Mouse (Mus musculus) intestine, embryonic 15.5 days (tissue): ENCODE measurements around the gene Epb41l4b. TPM values are rescaled to one million over a fixed set of nuclear protein-coding genes. Genes with fewer than 3 reads are reported as not detected.

Source experiments
- ATAC-seq: fragments of 200-750 bp; cut with Nextera tagmentation; 2 replicates; pipeline ENCODE4 v1.8.0; 2017; ENCODE audit warnings: moderate TSS enrichment, moderate library complexity
- H3K27ac ChIP-seq: fragments of 300-500 bp; sonication (generic); 2 replicates; pipeline ENCODE4 v1.5.1; 2015; ENCODE audit warnings: mild to moderate bottlenecking, inconsistent platforms
- H3K27me3 ChIP-seq: fragments of 300-500 bp; sonication (generic); replicated peaks from 2 replicates; pipeline ENCODE4 v1.6.1; 2015; ENCODE audit warnings: inconsistent platforms
- H3K36me3 ChIP-seq: fragments of 300-500 bp; sonication (generic); 2 replicates; pipeline ENCODE4 v1.6.1; 2015; ENCODE audit warnings: inconsistent platforms
- H3K4me1 ChIP-seq: fragments of 300-500 bp; sonication (generic); replicated peaks from 2 replicates; pipeline ENCODE4 v1.6.1; 2015; ENCODE audit warnings: inconsistent platforms
- H3K4me2 ChIP-seq: fragments of 300-500 bp; sonication (generic); replicated peaks from 2 replicates; pipeline ENCODE4 v1.6.1; 2015; ENCODE audit warnings: mild to moderate bottlenecking, inconsistent platforms
- H3K4me3 ChIP-seq: fragments of 300-500 bp; sonication (generic); replicated peaks from 2 replicates; pipeline ENCODE4 v1.5.1; 2015; ENCODE audit warnings: inconsistent platforms
- H3K9ac ChIP-seq: fragments of 300-500 bp; sonication (generic); 2 replicates; pipeline ENCODE4 v1.6.1; 2015; ENCODE audit warnings: inconsistent platforms
- H3K9me3 ChIP-seq: fragments of 300-500 bp; sonication (generic); 2 replicates; pipeline ENCODE4 v1.6.1; 2016; ENCODE audit warnings: inconsistent platforms
- WGBS: fragments of 180-500 bp; shearing (Covaris S2); methylation state at CpG from one replicate; pipeline ENCODE4 v1.1.7; 2015; 5-methylcytosine and 5-hydroxymethylcytosine counted together
- polyA plus RNA-seq: library from polyadenylated mRNA; unstranded; fragments of >200 nt; fragmentation: Nextera tagmentation; extraction: Ambion mirVana; gene quantifications from 2 replicates; pipeline ENCODE4 v1.2.1, GENCODE M21; 2015

The Epb41l4b gene
- polyA plus RNA-seq, 1 experiment from 2014 or later: 22.2 TPM

DNA sequence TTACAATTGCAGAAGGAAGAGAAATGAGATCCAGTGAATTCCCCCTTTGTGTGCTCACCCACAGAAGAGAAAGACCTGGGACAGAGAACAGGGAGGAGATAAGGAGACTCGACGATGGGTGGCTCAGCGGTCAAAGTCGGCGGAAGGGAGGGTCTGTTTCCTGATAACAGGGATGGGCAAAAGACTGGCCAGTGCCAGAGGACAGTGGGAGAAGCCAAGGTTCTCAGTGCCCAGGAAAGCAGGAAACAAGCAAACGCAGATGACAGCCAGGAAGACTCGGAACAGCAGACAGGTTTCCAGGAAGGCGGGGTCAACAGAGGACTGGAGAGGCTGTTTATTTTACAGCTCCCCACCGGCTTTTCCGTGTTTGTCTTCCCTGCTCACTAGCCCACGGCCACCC lies 20.2 kb downstream of the Epb41l4b start:
- peaks cover 28% of the 10 kb centered on the region; the same call in 1 of the 2 replicates for H3K4me1 ChIP-seq
- H3K27me3 ChIP-seq: no peaks in the 10 kb centered on the region
- H3K4me2 ChIP-seq: peak overlapping the region; percentile 41
- peak; percentile 68 for ATAC-seq
- peak overlapping the region; percentile 83 for H3K27ac ChIP-seq
- no peaks in the 10 kb centered on the region for H3K36me3 ChIP-seq
- no peak overlapping the region for H3K4me3 ChIP-seq
- H3K9ac ChIP-seq: no peak overlapping the region
- WGBS: 16% methylated on average over 11 of the region's 11 CpGs
- H3K9me3 ChIP-seq: no peaks in the 10 kb centered on the region

DNA sequence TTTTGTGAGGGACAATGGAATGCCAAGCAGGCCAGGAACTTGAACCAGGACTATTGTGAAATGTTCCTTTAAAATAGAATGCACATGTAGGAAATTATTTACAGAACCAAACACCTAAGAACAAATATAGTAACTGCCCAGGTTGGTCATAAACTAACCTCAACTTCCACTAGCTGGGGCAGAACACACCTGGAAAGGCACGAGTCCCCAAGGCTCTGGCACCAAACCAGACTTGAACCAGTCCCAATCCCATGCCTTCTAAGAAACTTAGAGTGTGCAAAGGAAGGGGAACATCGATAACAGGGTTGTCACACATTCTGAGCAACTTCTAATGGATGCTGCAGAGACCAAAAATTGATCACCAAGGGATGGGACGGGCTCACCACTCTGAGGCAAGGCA lies 21.1 kb downstream of the Epb41l4b start:
- 76% methylated on average over 3 of the region's 3 CpGs for WGBS
- ATAC-seq: no peak
- Histone ChIP-seq H3K27me3 (no peaks in the 10 kb centered on the region), H3K4me3 (no peak overlapping the region), H3K4me2 (peak overlapping the region; percentile 41; the same call in 1 of the 2 replicates), H3K4me1 (peaks cover 28% of the 10 kb centered on the region; the same call in 1 of the 2 replicates), H3K36me3 (no peaks in the 10 kb centered on the region), H3K9ac (no peak overlapping the region), H3K27ac (peak overlapping the region; percentile 83; the same call in 1 of the 2 replicates), H3K9me3 (no peaks in the 10 kb centered on the region)

DNA sequence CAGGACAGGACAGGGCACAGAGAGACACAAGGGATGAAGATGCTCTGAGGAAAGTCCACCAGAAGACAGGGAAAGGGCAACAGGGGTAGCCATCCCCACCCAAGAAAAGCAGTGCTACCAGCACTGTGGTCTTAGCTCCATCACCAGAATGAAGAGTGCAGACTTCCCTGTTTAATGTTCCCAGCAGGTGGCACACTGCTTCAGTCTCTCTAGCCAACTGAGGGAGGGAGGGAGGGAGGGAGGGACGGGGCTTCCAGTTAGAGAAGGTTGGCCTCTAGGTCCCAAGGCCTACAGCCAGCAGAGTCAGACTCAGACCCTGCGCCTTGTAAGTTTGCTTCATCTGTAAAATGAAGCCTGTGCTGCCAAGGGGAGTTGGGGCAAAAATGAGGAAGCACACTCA lies 22.7 kb downstream of the Epb41l4b start:
- peak; percentile 43 for ATAC-seq
- no peaks in the 10 kb centered on the region for H3K36me3 ChIP-seq
- H3K27ac ChIP-seq: no peak overlapping the region
- no peak overlapping the region for H3K4me3 ChIP-seq
- H3K9ac ChIP-seq: no peak overlapping the region
- peaks cover 22% of the 10 kb centered on the region for H3K4me1 ChIP-seq
- WGBS: 47% methylated on average over 2 of the region's 2 CpGs
- no peaks in the 10 kb centered on the region for H3K27me3 ChIP-seq
- no peaks in the 10 kb centered on the region for H3K9me3 ChIP-seq
- no peak overlapping the region for H3K4me2 ChIP-seq

DNA sequence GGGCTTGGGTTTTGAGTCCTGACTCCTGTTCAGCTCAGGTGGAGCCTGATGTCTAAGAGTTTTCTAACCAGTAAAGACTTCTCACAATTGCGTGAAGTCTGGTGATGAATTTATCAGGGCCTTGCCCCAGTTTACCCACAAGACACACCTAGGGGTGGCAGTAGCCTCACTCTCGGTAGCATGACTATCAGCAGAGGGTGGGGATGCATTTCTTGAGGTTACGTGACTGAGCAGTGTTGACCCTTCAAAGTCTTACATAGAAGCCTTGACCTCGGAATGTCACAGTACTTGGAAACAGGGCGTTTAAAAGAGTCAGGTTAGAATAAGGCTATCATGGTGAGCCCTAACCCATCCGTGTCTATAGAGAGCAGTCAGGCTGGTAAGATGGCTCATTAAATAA lies 23.3 kb downstream of the Epb41l4b start:
- H3K36me3 ChIP-seq: no peaks in the 10 kb centered on the region
- peaks cover 24% of the 10 kb centered on the region for H3K4me1 ChIP-seq
- H3K9ac ChIP-seq: no peak overlapping the region
- no peak overlapping the region for H3K4me2 ChIP-seq
- H3K27ac ChIP-seq: no peak overlapping the region
- no peaks in the 10 kb centered on the region for H3K9me3 ChIP-seq
- 79% methylated on average over 6 of the region's 6 CpGs for WGBS
- H3K4me3 ChIP-seq: no peak overlapping the region
- no peak for ATAC-seq
- no peaks in the 10 kb centered on the region for H3K27me3 ChIP-seq

DNA sequence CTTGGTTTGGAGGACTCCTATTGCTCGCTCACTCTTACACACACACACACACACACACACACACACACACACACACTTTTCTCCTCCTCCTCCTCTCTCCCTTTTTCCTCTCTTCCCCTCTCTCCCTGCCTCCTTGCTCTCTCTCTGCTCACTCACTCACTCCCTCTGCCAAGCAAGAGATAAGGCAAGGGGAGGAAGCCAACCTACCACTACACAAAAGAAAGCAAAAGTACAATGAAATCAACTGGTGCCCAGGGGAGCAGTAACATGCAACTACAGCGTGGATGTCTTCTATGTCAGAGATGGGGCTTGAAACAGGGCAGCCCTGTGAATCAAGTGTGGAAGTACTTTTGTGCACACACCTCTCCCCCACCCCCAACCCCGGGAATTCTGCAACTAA lies 24.4 kb downstream of the Epb41l4b start:
- H3K4me2 ChIP-seq: no peak overlapping the region
- no peak overlapping the region for H3K27ac ChIP-seq
- no peak overlapping the region for H3K4me3 ChIP-seq
- ATAC-seq: no peak
- H3K4me1 ChIP-seq: peaks cover 24% of the 10 kb centered on the region
- 73% methylated on average over 3 of the region's 3 CpGs for WGBS
- no peaks in the 10 kb centered on the region for H3K36me3 ChIP-seq
- no peaks in the 10 kb centered on the region for H3K9me3 ChIP-seq
- no peak overlapping the region for H3K9ac ChIP-seq
- no peaks in the 10 kb centered on the region for H3K27me3 ChIP-seq

DNA sequence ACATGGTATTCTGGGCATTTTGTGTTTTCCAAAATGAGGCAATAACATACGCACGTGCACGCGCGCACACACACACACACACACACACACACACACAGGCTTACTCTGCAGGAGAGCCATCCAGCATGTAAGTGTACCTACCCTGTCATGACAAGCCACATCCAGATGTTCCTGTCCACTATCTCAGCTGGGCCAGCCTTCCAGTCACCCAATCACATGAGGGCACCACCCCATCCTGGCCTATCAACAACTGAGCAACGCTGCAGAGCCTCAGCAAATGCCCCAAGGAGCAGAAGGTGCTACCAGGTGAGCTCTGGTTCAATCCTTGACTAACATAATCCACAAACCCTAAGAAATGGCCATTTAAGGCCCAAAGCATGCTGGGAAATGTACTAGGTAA lies 27.0 kb downstream of the Epb41l4b start:
- ATAC-seq: peak; percentile 20; the same call in 1 of the 2 replicates

DNA sequence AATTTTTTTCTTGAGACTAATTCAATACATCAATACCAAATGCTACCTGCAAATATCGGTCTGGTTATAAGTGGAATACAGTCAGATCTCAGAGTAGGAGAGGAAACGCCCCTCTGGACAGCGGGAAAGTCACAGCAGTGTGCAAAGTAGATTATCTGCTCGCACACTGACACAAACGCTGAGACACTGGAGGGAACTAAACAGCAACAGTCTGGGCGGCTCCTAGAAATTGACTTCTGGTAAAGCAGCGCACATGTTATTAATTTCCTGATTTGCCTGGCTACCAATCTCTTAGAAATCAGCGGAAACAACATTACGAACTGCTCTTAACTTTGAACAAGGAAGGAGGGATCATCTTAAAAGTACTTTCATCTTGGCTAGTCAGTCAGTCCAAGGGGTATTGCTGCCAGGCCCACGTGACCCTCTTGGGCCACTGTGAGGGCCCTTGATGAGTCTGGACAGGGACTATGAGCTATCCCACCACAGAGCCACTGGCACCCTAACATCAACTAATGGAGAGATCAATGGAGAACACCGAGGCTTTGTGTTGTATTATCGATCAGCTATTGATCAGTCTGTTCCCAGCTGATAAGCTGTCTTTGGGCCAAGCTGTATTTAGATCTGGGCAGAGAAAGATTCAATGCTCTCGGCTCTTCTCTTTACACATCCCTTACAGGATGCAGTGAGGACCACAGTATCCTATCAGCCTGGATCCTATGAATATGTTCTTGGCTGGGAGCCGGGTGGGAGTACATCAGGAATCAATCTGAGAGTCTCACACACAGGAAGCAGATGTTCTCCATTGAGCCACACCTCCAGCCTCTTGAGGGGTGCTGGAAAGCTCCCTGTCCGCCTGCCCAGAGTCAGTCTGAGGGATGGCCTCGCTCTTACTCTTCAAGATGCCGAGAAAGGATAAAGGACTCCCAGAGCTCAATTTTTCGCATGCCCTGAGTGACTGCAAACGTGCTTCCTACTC lies 28.3 kb downstream of the Epb41l4b start:
- Histone ChIP-seq H3K4me2 (no peak overlapping the region), H3K27me3 (no peaks in the 10 kb centered on the region), H3K4me1 (peaks cover 5% of the 10 kb centered on the region; the same call in 1 of the 2 replicates), H3K36me3 (no peaks in the 10 kb centered on the region), H3K9me3 (no peaks in the 10 kb centered on the region), H3K9ac (no peak overlapping the region), H3K4me3 (no peak overlapping the region), H3K27ac (no peak overlapping the region)
- 71% methylated on average over 19 of the region's 19 CpGs for WGBS
- no peak for ATAC-seq

More for the DNA sequence above, 27.0 kb downstream of the Epb41l4b start:
- WGBS: 92% methylated on average over 6 of the region's 6 CpGs
- Histone ChIP-seq H3K27ac (no peak overlapping the region), H3K4me1 (peaks cover 13% of the 10 kb centered on the region), H3K36me3 (no peaks in the 10 kb centered on the region), H3K4me3 (no peak overlapping the region), H3K27me3 (no peaks in the 10 kb centered on the region), H3K4me2 (no peak overlapping the region), H3K9ac (no peak overlapping the region), H3K9me3 (no peaks in the 10 kb centered on the region)

DNA sequence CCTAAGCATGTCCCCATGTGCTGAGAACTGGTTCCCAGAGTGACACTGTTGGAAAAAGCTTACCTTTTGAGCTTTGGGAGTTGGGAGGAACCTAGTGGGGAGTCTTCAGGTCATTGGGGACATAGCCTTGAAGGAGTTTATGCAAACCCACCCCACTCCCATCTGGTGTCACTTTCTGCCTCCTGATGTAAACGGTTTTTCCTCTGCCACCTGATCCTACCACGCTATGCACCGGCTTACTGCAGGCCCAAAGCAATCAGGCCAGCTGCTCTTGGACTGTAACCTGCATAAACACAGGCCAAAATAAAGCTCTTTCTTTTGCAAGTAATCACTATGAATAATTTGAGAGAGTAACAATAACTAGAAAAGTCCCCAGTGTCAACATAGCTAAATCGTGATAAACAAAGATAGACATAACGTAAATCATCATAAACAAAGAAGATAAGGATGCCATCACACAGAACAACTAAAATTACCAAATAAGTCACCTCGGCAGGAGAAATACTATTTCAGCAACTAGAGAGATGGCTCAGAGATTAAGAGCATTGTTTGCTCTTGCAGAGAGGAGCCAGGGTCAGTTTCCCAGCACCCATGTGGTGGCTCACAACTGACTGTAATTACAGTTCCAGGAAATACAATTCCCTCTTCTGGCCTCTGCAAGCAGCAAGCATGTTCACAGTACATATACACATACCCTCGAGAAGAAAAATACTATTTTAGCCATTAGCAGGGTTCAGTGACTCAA lies 29.6 kb downstream of the Epb41l4b start:
- peaks cover 3% of the 10 kb centered on the region; the same call in 1 of the 2 replicates for H3K4me1 ChIP-seq
- no peaks in the 10 kb centered on the region for H3K9me3 ChIP-seq
- no peaks in the 10 kb centered on the region for H3K27me3 ChIP-seq
- H3K4me3 ChIP-seq: no peak overlapping the region
- no peak overlapping the region for H3K9ac ChIP-seq
- no peak for ATAC-seq
- H3K36me3 ChIP-seq: no peaks in the 10 kb centered on the region
- H3K4me2 ChIP-seq: no peak overlapping the region
- WGBS: 41% methylated on average over 7 of the region's 7 CpGs
- H3K27ac ChIP-seq: no peak overlapping the region

DNA sequence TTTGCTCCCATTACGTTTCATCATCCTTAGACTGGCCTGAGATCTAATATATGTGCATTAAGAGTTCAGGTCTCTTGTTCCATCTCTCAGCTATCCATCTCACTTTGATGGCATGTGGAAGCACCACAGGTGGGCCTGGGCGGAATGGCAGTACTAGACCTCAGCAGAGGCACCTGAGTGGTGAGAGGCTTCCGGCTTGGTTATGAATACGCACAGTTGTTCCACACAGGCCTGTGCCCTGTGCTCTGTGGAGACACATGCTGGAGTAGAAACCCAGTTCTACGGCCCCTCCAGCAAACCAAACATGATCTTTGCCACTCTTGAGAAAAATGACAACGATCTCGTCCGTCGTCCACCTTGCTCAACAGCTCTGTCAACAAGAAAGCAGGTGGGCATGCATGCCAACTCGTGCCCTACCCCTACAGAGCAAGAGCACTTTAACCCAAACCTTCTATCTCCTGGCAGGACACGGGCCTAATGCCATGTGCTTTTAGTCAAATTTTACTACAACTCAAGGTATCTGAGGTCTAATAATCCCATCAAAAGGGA lies 31.2 kb downstream of the Epb41l4b start:
- Histone ChIP-seq H3K27ac (no peak overlapping the region), H3K9ac (no peak overlapping the region), H3K4me1 (peaks cover 3% of the 10 kb centered on the region; the same call in 1 of the 2 replicates), H3K27me3 (no peaks in the 10 kb centered on the region), H3K4me2 (no peak overlapping the region), H3K4me3 (no peak overlapping the region), H3K9me3 (no peaks in the 10 kb centered on the region), H3K36me3 (no peaks in the 10 kb centered on the region)
- 76% methylated on average over 11 of the region's 11 CpGs for WGBS
- ATAC-seq: no peak

DNA sequence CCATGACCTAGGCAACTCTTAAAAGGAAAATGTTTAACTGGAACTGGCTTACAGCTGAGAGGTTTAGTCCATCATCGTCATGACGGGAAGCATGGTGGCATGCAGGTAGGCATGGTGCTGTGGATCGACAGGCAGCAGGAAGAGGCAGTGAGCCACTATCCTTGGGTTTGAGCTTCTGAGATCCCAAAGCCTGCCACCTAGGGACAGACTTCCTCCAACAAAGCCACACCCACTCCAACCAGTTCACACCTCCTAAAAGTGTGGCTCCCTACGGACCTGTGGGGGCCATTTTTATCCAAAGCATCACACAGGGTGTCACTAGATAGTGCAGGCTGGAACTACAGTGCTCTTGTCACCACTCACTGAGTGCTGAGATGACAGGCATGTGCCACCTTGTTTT lies 31.8 kb downstream of the Epb41l4b start:
- no peak overlapping the region for H3K4me2 ChIP-seq
- no peak overlapping the region for H3K27ac ChIP-seq
- H3K9me3 ChIP-seq: no peaks in the 10 kb centered on the region
- WGBS: 78% methylated on average over 4 of the region's 4 CpGs
- no peak overlapping the region for H3K4me3 ChIP-seq
- peaks cover 3% of the 10 kb centered on the region; the same call in 1 of the 2 replicates for H3K4me1 ChIP-seq
- H3K27me3 ChIP-seq: no peaks in the 10 kb centered on the region
- no peak overlapping the region for H3K9ac ChIP-seq
- H3K36me3 ChIP-seq: no peaks in the 10 kb centered on the region
- no peak for ATAC-seq

DNA sequence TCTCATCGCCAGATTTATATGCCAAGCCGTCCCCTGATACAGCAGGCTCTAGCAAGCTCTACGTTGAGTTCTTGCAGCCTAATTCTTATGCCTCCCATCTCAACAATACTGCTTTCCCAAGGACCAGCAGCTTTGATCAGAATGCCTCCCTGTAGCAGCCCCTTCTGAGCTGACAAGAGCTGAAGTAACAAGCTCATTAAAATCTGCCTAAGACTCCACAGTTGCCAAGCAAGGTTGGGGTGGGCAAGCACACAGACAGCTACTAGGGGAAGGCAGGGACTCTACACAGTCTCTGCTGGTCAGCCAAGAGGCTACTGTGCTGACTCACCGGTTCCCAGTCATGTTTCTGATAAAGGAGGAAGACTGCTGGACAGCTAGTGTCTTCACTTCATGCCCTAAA lies 33.7 kb downstream of the Epb41l4b start:
- WGBS: 80% methylated on average over 4 of the region's 4 CpGs
- no peaks in the 10 kb centered on the region for H3K27me3 ChIP-seq
- no peak for ATAC-seq
- H3K36me3 ChIP-seq: no peaks in the 10 kb centered on the region
- no peaks in the 10 kb centered on the region for H3K9me3 ChIP-seq
- H3K4me2 ChIP-seq: no peak overlapping the region
- no peak overlapping the region for H3K27ac ChIP-seq
- no peak overlapping the region for H3K4me3 ChIP-seq
- no peaks in the 10 kb centered on the region for H3K4me1 ChIP-seq
- no peak overlapping the region for H3K9ac ChIP-seq

DNA sequence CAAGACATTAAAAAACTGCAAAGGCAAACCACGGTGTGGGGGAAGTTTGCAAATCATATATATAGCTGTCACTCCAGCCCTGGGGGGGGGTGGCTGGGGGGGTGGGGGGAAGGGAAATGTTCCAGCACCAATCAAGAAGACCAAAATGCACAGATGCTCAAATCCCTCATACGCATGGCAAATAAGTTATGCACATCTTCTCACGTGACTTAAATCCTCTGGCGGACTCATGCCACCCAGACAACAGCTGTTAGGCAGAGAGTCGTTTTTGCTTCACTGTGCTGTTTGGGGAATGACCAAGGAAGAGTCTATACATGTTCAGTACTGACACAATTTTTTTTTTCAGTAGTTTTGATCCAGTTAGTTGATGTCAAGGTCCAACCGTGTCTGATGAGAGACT lies 37.9 kb downstream of the Epb41l4b start:
- no peak overlapping the region for H3K27ac ChIP-seq
- no peaks in the 10 kb centered on the region; the same call in 1 of the 2 replicates for H3K36me3 ChIP-seq
- H3K27me3 ChIP-seq: no peaks in the 10 kb centered on the region
- no peak overlapping the region for H3K9ac ChIP-seq
- 67% methylated on average over 6 of the region's 6 CpGs for WGBS
- H3K4me3 ChIP-seq: no peak overlapping the region
- H3K4me1 ChIP-seq: 0 out of 2 replicates have a peak, but pooled peaks cover 3% of the 10 kb centered on the region
- ATAC-seq: no peak
- H3K4me2 ChIP-seq: no peak overlapping the region
- no peaks in the 10 kb centered on the region for H3K9me3 ChIP-seq
